Mouse (Mus musculus): ENCODE data around the gene Ms4a14. TPM values are rescaled to one million over a fixed set of nuclear protein-coding genes. Genes with fewer than 3 reads are reported as not detected.
"Not testable (repeated sequence)": the region's sequence is repeated elsewhere in the genome, so short reads cannot be mapped to it uniquely, and the experiment has no call there.

Ms4a14 gene
- polyA plus RNA-seq (2016; fragmentation: Nextera tagmentation; extraction: Ambion mirVana), result not detected in 2 replicates

DNA sequence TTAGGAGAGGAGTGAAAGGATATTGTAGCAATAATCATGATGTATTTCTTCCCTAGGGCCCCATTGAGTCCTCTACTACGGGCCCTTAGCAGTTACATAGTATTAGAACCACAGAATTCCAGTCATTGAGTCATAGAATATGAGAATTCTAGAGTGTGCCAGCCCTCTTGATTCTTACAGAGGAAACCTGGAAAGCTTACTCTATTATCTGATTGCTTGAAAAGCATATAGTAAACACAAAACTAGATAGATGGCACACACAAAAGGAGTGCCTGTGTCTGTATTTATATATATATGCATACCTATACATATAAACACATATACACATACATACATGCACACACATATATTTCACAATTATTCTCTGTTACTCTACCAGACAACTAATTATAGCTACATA lies at the start of gene Ms4a14:
Ms4a14 (minus strand) TSS at position 101 of the 400 bp plus-strand sequence.
- H3K4me2 ChIP-seq, result no peak within 1 kb of the TSS
- WGBS (ENCODE audit: insufficient replicate concordance), result 52% methylated on average over 1 of the region's 1 CpGs
- no peak within 1 kb of the TSS for H3K27ac ChIP-seq
- no peaks in the 10 kb centered on the region for H3K36me3 ChIP-seq
- no peak within 1 kb of the TSS for H3K9ac ChIP-seq
- H3K9me3 ChIP-seq (replicated peaks), result no peaks in the 10 kb centered on the region
- no peak within 1 kb of the TSS for H3K4me3 ChIP-seq
- H3K4me1 ChIP-seq, result no peaks in the 10 kb centered on the region
- H3K27me3 ChIP-seq (replicated peaks), result no peaks in the 10 kb centered on the region
- no peak for ATAC-seq

DNA sequence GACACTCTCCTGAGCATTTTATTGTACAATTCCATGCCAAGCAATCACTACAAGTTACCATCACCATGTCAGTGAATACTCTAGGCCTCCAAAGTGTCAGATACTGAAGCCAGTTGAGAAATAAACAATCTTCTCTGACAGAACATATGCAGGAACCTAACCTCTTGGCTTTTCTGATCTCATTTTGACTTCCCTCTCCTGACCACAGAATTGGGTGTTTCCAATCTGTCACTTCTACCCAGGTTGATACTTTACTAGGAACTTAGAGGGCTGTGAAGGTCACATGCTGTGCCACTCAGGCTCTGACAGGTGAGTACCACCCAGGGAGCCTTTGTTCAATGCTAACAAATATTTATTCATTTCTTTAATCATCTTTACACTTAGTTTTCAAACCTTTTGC lies 47.7 kb upstream of the Ms4a14 start:
- Histone ChIP-seq H3K27me3 (replicated peaks) (no peaks in the 10 kb centered on the region), H3K36me3 (no peaks in the 10 kb centered on the region), H3K27ac (no peak overlapping the region), H3K4me2 (no peak overlapping the region), H3K9ac (no peak overlapping the region), H3K4me3 (no peak overlapping the region), H3K4me1 (no peaks in the 10 kb centered on the region), H3K9me3 (replicated peaks) (no peaks in the 10 kb centered on the region)
- no peak for ATAC-seq

DNA sequence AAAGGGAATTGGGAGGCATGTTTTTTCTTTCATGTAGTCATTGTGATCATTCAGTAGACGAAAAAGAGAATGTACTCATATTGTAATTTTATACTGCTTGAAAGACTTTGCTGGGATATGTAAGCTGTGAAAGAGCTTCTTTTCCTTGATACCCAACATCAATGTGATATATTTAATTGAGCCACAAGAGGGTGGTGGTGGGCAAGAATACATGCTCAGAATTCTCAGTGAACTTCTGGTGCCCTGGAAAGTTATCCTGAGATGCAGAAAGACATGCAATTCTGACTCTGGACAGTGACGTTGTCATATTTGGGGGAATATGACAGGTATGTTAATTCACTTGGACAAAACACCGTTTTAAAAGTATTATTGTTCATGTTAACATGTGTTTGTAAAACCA lies 45.9 kb upstream of the Ms4a14 start:
- Histone ChIP-seq H3K9ac (no peak overlapping the region), H3K4me1 (no peaks in the 10 kb centered on the region), H3K27me3 (replicated peaks) (no peaks in the 10 kb centered on the region), H3K4me3 (no peak overlapping the region), H3K36me3 (no peaks in the 10 kb centered on the region), H3K4me2 (no peak overlapping the region), H3K27ac (no peak overlapping the region), H3K9me3 (replicated peaks) (no peaks in the 10 kb centered on the region)
- no peak for ATAC-seq
- 39% methylated on average over 3 of the region's 3 CpGs for WGBS (ENCODE audit: insufficient replicate concordance)

DNA sequence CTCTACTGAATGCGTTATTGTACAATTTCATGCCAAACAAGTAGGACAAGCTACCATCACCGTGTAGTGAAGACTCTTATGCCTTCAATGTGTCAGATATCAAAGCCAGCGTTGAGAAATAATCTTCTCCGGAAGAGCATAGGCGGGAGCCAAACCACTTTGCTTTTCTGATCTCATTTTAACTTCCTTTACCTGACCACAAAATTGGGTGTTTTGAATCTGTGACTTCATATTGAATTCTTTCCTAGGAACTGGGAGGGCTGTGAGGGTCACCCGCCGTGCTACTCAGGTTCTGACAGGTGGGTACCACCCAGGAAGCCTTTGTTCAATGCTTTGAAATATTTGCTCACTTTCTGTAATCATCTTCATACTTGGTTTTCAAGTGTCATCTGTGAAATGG lies 41.5 kb upstream of the Ms4a14 start:
- 52% methylated on average over 7 of the region's 7 CpGs for WGBS (ENCODE audit: insufficient replicate concordance)
- Histone ChIP-seq H3K36me3 (no peaks in the 10 kb centered on the region), H3K27me3 (replicated peaks) (no peaks in the 10 kb centered on the region), H3K4me3 (no peak overlapping the region), H3K9me3 (replicated peaks) (no peaks in the 10 kb centered on the region), H3K9ac (no peak overlapping the region), H3K4me2 (no peak overlapping the region), H3K27ac (no peak overlapping the region), H3K4me1 (no peaks in the 10 kb centered on the region)
- no peak for ATAC-seq

DNA sequence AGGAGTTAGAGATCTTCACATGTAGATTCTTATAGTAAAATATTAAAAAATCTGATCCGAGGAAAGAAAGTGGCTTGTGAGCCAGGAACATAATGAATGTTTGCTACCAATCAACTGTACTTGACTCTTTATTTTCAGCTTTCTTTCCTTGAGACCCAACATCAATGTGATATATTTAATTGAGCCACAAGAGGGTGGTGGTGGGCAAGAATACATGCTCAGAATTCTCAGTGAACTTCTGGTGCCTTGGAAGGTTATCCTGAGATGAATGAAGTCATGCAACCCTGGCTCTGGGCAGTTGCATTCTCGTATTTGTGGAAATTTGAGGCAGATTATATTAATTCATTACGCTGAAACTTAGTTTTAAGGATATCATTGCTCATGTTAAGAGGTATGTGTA lies 37.6 kb upstream of the Ms4a14 start:
- H3K9me3 ChIP-seq (replicated peaks), result no peaks in the 10 kb centered on the region
- no peak overlapping the region for H3K4me3 ChIP-seq
- H3K4me2 ChIP-seq, result no peak overlapping the region
- no peak overlapping the region for H3K27ac ChIP-seq
- H3K36me3 ChIP-seq, result no peaks in the 10 kb centered on the region
- ATAC-seq, result no peak
- H3K27me3 ChIP-seq (replicated peaks), result no peaks in the 10 kb centered on the region
- no peak overlapping the region for H3K9ac ChIP-seq
- no peaks in the 10 kb centered on the region for H3K4me1 ChIP-seq
- 27% methylated on average over 3 of the region's 3 CpGs for WGBS (ENCODE audit: insufficient replicate concordance)

DNA sequence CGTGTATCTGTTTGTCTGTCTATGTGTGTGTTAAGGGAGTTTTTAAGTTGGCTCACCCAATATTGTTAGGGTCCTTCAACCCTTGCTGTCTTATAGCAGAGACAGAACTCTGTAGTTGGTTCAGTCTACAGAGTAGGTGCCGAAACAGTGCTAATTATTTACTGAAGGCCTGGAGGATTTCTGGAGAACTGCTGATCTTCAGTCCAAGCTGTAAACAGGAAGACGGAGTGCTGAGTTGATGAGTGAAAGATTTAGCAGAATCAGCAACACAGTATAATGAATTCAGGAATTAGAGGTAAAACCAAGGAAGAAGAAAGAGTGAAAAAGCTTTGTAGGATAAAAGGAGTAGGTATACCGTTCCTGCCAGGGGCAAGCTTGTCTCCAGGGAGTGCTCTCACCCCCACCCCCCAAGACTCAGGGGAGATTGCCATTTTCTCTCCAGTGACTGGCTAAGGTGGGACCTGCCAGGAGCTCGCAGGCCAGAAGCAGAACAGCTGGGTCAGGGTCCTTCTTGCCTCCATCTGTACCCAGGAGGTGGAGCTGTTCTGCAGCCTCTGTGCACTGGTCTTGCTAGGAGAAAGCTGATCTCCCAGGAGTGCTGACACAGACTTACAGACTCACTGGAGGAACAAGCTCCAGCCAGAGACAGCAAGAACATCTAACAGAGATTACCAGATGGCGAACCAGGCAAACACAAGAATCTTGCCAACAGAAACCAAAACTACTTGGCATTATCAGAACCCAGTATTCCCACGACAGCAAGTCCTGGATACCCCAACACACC lies 35.6 kb upstream of the Ms4a14 start:
- Histone ChIP-seq H3K4me1 (no peaks in the 10 kb centered on the region), H3K4me3 (no peak overlapping the region), H3K9me3 (replicated peaks) (no peaks in the 10 kb centered on the region), H3K4me2 (no peak overlapping the region), H3K9ac (no peak overlapping the region), H3K36me3 (no peaks in the 10 kb centered on the region), H3K27me3 (replicated peaks) (no peaks in the 10 kb centered on the region), H3K27ac (no peak overlapping the region)
- WGBS (ENCODE audit: insufficient replicate concordance), result 40% methylated on average over 7 of the region's 7 CpGs
- ATAC-seq, result no peak

DNA sequence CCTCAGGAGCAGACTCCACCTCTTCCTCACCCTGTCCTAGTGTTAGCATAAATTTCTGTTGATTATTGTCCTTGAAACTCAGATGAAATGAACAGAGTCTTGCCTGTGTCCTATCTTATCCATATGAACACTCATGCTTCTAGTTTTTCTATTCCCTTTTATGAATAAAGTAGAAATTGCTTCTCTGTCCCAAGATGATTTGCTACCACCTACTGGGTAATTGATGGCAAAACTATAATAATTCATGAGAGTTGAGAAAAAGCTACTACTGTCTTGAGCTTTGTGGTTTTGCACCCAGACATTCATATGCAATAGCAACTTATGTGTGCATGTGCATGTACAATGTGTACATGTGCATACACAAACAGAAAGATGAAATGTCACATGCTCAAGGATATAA lies 29.7 kb upstream of the Ms4a14 start:
- Histone ChIP-seq H3K4me1 (no peaks in the 10 kb centered on the region), H3K4me3 (no peak overlapping the region), H3K4me2 (no peak overlapping the region), H3K36me3 (no peaks in the 10 kb centered on the region), H3K27me3 (replicated peaks) (no peaks in the 10 kb centered on the region), H3K9me3 (replicated peaks) (no peaks in the 10 kb centered on the region), H3K9ac (no peak overlapping the region), H3K27ac (no peak overlapping the region)
- no peak for ATAC-seq

DNA sequence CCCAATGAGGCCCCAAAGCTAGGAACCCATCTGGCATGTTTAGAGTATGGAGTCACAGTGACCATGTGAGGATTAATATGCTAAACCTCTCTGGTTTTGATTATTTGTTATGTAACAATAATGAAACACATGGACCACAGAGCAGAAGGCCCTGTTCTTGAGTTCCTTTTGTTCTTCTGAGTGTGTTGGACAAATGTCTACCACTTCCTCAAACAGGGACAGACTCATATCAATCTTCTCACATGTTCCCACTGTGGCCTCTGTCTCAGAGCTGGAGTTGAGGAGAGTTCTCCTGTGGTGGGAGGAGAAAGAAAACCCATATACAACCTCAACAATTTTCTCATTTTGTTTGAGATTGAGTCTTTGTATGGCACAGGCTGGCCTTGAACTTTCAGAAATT lies 28.9 kb upstream of the Ms4a14 start:
- Histone ChIP-seq H3K4me1 (no peaks in the 10 kb centered on the region), H3K4me2 (no peak overlapping the region), H3K36me3 (no peaks in the 10 kb centered on the region), H3K9ac (no peak overlapping the region), H3K27ac (no peak overlapping the region), H3K9me3 (replicated peaks) (no peaks in the 10 kb centered on the region), H3K4me3 (no peak overlapping the region), H3K27me3 (replicated peaks) (no peaks in the 10 kb centered on the region)
- ATAC-seq, result no peak

DNA sequence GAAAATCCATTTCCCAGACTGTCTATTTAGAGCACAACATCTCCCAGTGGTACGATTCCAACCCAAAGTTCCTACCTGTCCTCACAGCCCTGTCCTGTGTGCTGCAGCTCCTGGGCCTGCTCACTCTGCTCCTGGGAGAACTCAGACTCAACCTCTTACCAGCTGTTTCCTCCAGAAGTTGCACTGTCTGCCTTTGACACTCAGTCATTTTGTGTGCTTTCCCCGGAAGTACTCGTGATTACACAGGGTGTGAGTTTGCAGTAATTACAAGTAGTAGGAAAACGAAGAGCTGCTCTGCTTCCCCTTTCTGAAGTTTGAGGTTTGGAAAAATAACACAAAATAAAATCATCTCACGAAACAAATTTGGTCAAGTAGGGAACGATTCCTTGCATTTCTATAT lies 21.7 kb upstream of the Ms4a14 start, which contains the start of gene Ms4a7:
Ms4a7 (minus strand) TSS at position 215 of the 400 bp plus-strand sequence.
- Histone ChIP-seq H3K36me3 (no peaks in the 10 kb centered on the region), H3K4me3 (no peak within 1 kb of the TSS), H3K9ac (no peak within 1 kb of the TSS), H3K4me1 (no peaks in the 10 kb centered on the region), H3K4me2 (no peak within 1 kb of the TSS), H3K27me3 (replicated peaks) (no peaks in the 10 kb centered on the region), H3K9me3 (replicated peaks) (no peaks in the 10 kb centered on the region), H3K27ac (no peak within 1 kb of the TSS)
- WGBS (ENCODE audit: insufficient replicate concordance), result 53% methylated on average over 6 of the region's 6 CpGs
- ATAC-seq, result no peak

DNA sequence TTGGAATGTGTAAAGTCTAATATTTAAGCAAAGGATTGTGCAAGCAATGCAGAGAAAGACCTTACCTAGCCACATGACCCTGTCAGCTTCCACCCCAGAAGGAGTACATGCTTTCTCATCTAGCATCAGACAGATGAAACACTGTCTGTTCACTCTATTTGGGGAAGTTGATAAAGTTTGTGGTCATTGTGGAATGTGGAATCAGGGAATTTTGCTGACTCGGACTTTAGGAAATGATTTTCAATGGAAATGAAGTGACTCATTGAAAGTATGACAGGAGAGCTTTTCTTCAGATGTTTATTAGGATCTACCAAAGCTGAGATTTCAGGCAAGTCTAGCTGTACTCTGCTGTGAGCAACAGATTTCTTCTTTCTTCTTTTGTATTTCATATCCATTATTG lies 6.9 kb upstream of the Ms4a14 start:
- H3K9me3 ChIP-seq (replicated peaks), result no peaks in the 10 kb centered on the region
- no peak overlapping the region for H3K9ac ChIP-seq
- no peak overlapping the region for H3K4me3 ChIP-seq
- H3K4me2 ChIP-seq, result no peak overlapping the region
- no peaks in the 10 kb centered on the region for H3K4me1 ChIP-seq
- no peaks in the 10 kb centered on the region for H3K27me3 ChIP-seq (replicated peaks)
- no peak overlapping the region for H3K27ac ChIP-seq
- whole genome bisulfite sequencing (ENCODE audit: insufficient replicate concordance), result 51% methylated on average over 1 of the region's 1 CpGs
- ATAC-seq, result no peak
- no peaks in the 10 kb centered on the region for H3K36me3 ChIP-seq

DNA sequence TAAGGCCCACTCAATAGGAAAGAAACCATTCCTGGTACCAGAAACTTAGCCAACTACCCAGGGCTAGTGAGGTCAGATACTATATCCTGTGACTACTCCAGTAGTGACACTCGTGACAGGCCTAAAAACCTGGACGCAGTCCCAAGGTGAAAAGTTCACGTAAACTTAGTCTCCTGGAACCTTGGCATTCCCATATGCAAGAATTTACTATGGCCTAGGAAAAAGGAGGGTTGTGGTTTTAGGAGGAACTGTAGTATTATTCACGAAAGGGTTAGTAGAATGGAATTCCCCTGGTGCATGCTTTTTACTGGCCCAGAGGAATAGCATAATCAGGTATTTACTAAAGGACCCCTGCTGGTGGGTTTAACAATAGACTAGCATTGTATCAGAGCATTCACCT lies 2.5 kb upstream of the Ms4a14 start:
- ATAC-seq, result no peak
- no peaks in the 10 kb centered on the region for H3K36me3 ChIP-seq
- H3K27ac ChIP-seq, result no peak overlapping the region
- no peaks in the 10 kb centered on the region for H3K4me1 ChIP-seq
- no peaks in the 10 kb centered on the region for H3K9me3 ChIP-seq (replicated peaks)
- 73% methylated on average over 4 of the region's 4 CpGs for WGBS (ENCODE audit: insufficient replicate concordance)
- H3K9ac ChIP-seq, result no peak overlapping the region
- H3K4me3 ChIP-seq, result no peak overlapping the region
- no peaks in the 10 kb centered on the region for H3K27me3 ChIP-seq (replicated peaks)
- H3K4me2 ChIP-seq, result no peak overlapping the region

DNA sequence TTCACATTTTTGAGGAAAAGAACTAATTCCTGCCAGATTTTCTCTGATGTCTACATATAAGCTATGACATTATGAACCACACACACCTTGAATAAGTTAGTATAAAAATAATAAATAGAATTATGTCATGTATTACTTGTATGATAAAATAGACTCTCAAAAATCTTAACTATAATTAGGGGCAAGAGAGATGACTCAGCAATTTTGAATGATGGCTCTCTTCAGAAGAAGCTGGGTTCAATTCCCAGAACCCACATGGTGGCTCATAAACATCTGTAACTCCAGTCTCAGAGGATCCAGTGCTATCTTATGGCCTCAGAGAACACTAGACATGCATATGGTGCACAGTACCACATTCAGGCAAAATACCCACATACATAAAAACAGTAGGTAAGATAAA lies 5.4 kb downstream of the Ms4a14 start:
- Histone ChIP-seq H3K36me3 (no peaks in the 10 kb centered on the region), H3K4me3 (no peak overlapping the region), H3K9me3 (replicated peaks) (no peaks in the 10 kb centered on the region), H3K27me3 (replicated peaks) (no peaks in the 10 kb centered on the region), H3K4me2 (no peak overlapping the region), H3K27ac (no peak overlapping the region), H3K4me1 (no peaks in the 10 kb centered on the region), H3K9ac (no peak overlapping the region)
- no peak for ATAC-seq

DNA sequence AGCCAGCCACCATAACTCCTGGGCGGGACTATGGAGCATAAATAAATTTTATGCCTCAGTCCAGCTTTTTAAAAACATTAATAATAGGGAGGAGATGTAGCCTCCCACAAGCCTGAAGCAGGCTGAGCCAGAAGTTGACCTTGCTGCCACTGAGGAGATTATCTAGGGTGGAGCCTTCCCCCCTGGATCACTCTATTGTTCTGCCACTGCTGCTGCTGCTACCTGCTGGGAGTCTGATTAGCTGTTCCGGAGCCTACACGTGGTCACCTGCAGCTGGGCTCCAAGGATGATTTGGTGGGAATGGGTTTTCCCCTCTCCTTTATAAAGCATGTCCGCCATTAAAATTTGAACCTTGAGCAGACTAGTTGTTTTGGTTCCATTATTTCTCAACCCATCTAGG lies 14.7 kb downstream of the Ms4a14 start:
- not testable (repeated sequence) for H3K27me3 ChIP-seq (replicated peaks); H3K36me3 ChIP-seq; H3K4me3 ChIP-seq; H3K27ac ChIP-seq; H3K9me3 ChIP-seq (replicated peaks); H3K9ac ChIP-seq; H3K4me2 ChIP-seq; ATAC-seq; H3K4me1 ChIP-seq
- WGBS (ENCODE audit: insufficient replicate concordance), result 43% methylated on average over 4 of the region's 4 CpGs

Data from liver, embryonic 12.5 days (tissue).